Mouse (Mus musculus) intestine, embryonic 14.5 days (tissue): ENCODE data around the gene Evx2. TPM values are rescaled to one million over a fixed set of nuclear protein-coding genes. Genes with fewer than 3 reads are reported as not detected.
A peak's percentile ranks its signal among the peaks of the same experiment; 100 is the strongest.

Experiments
- ATAC-seq: fragments of 200-750 bp; cut with Nextera tagmentation; replicated peaks from 2 replicates; pipeline ENCODE4 v1.8.0; 2017; ENCODE audit warnings: low read depth, moderate number of reproducible peaks, moderate TSS enrichment, moderate library complexity; ENCODE audit not compliant: low FRiP score, low TSS enrichment
- DNase-seq: peaks from one replicate; pipeline ENCODE4 v3.0.0-alpha.2; 2018; ENCODE audit warnings: low spot score
- H3K27ac ChIP-seq: fragments of 300-500 bp; sonication (generic); 2 replicates; pipeline ENCODE4 v1.5.1; 2014; ENCODE audit warnings: low read depth, mild to moderate bottlenecking, control low read depth
- H3K27me3 ChIP-seq: fragments of 300-500 bp; sonication (generic); replicated peaks from 2 replicates; pipeline ENCODE4 v1.6.1; 2014; ENCODE audit warnings: low read length, control low read depth; ENCODE audit not compliant: control insufficient read depth, insufficient read depth
- H3K36me3 ChIP-seq: fragments of 300-500 bp; sonication (generic); 2 replicates; pipeline ENCODE4 v1.6.1; 2014; ENCODE audit warnings: low read length, control low read depth; ENCODE audit not compliant: control insufficient read depth, insufficient read depth
- H3K4me1 ChIP-seq: fragments of 300-500 bp; sonication (generic); replicated peaks from 2 replicates; pipeline ENCODE4 v1.6.1; 2014; ENCODE audit warnings: low read length, control low read depth, mixed read lengths; ENCODE audit not compliant: control insufficient read depth, insufficient read depth
- H3K4me2 ChIP-seq: fragments of 300-500 bp; sonication (generic); 2 replicates; pipeline ENCODE4 v1.6.1; 2014; ENCODE audit warnings: low read length
- H3K4me3 ChIP-seq: fragments of 300-500 bp; sonication (generic); 2 replicates; pipeline ENCODE4 v1.5.1; 2014; ENCODE audit warnings: low read depth, low read length, control low read depth, mixed read lengths
- H3K9ac ChIP-seq: fragments of 300-500 bp; sonication (generic); 2 replicates; pipeline ENCODE4 v1.6.1; 2014; ENCODE audit warnings: mild to moderate bottlenecking, low read length
- H3K9me3 ChIP-seq: fragments of 300-500 bp; sonication (generic); 2 replicates; pipeline ENCODE4 v1.6.1; 2016; ENCODE audit warnings: low read length, control low read depth; ENCODE audit not compliant: control insufficient read depth
- WGBS: fragments of 180-500 bp; shearing (Covaris S2); extraction: QIAGEN DNeasy Blood & Tissue Kit; methylation state at CpG from one replicate; pipeline ENCODE4 v1.1.7; 2014; 5-methylcytosine and 5-hydroxymethylcytosine counted together
- polyA plus RNA-seq: library from polyadenylated mRNA; unstranded; fragments of >200 nt; fragmentation: Nextera tagmentation; extraction: Ambion mirVana; gene quantifications from 2 replicates; pipeline ENCODE4 v1.2.1, GENCODE M21; 2014

Gene Evx2
- polyA plus RNA-seq, 1 experiment from 2014 or later = not detected

DNA sequence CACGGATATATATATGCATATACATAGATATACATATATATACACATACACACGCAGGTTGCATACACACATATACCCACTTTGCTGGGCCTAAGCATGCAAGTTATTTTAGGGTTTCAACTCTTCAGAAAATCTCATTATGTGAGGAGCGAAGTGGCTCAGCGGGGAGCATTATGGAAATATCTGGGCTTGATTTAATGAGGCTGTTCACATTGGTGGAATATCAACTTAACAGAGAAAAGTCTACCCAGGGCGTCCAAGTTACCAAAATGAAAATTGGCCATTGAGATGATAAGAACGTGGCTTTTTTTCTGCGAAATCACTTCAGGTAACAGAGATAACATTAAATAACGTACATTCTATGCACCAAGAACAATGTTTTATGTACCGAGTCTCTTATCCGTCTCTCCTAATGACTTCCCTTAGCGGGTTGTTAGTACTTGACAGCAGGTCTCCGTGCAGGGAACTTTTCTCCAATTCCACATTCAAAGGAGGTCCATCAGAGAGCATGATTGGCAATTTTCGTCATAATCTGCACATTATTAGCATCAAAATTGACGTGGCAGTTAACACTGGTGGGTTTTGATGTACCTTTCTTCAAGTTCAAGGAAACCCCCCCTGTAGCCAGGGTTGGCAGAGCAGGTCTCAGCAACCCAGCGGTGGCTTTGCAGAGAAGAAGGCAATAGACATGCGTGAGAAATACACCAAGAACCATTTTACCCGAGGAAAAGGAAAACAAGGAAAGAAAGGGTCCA, 5.4 kb downstream of the Evx2 start:
- Histone ChIP-seq H3K9me3 (no peaks in the 10 kb centered on the region), H3K4me1 (peaks cover 9% of the 10 kb centered on the region), H3K4me2 (no peak overlapping the region), H3K9ac (no peak overlapping the region), H3K36me3 (no peaks in the 10 kb centered on the region), H3K27ac (no peak overlapping the region), H3K4me3 (no peak overlapping the region), H3K27me3 (peaks cover 96% of the 10 kb centered on the region)
- ATAC-seq (no peak), DNase-seq (peak; percentile 72)
- 13% methylated on average over 17 of the region's 17 CpGs for WGBS

DNA sequence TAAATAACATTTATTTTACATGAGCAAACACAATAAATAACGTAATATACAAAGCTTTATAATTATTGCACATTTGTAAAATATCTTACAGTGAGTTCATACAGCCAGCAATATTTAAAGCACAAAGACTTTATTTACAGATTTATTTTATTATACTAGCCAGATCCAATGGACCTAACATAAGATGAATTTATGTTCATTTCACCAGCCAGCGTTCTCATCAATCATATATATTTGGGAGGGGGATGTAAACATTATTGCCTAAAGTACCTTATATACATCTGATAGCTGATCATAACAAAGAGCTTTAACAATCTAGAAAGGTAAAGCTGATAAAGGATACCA, 6.4 kb downstream of the Evx2 start:
- Histone ChIP-seq H3K27ac (no peak overlapping the region), H3K9me3 (no peaks in the 10 kb centered on the region), H3K4me3 (no peak overlapping the region), H3K4me1 (peaks cover 9% of the 10 kb centered on the region; the same call in 1 of the 2 replicates), H3K27me3 (peaks cover 96% of the 10 kb centered on the region), H3K4me2 (no peak overlapping the region), H3K36me3 (no peaks in the 10 kb centered on the region), H3K9ac (no peak overlapping the region)
- 48% methylated on average over 2 of the region's 2 CpGs for WGBS
- no peak for ATAC-seq
- DNase-seq = no peak

DNA sequence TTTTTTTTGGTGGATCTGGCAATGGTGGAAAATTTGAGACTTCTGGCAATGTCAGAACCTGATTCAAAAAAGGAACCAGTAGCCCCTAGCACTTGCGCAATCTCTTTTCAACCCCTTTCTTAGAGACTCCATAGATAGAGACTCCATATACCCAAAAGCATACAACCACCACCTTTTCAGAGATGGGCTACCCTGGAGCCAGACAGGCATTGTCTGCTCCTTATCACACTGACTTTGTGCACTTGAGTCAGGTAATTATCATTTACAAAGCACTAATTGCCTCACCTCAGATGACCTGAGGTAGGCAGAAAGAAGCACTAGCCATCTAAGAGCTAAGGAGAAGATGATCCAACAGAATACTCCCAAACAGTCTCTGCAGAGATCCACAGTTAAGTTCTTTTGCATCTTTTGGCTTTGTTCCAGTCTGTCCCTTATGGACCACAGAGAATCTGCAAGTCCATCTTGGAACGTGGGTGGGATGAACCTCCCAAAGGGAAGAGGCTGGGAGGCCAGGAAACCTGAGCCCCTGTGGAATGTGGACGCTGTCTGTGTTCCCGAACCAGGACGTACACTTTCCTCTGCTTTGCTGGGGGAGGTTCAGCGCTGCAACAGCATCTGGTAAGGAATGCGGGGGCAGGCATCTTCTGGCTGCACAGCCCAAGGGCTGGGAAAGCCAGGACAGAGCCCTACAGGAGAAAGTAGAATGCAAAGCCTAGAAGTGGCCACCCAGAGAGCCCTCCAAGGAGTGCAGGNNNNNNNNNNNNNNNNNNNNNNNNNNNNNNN, 12.1 kb downstream of the Evx2 start:
- no peak overlapping the region for H3K27ac ChIP-seq
- WGBS = 17% methylated on average over 7 of the region's 7 CpGs
- no peaks in the 10 kb centered on the region for H3K4me1 ChIP-seq
- H3K4me2 ChIP-seq = no peak overlapping the region
- H3K4me3 ChIP-seq = no peak overlapping the region
- DNase-seq = peak; percentile 51
- H3K27me3 ChIP-seq = peaks cover 83% of the 10 kb centered on the region
- no peaks in the 10 kb centered on the region for H3K36me3 ChIP-seq
- ATAC-seq = no peak
- peaks cover 3% of the 10 kb centered on the region; the same call in 1 of the 2 replicates for H3K9me3 ChIP-seq
- no peak overlapping the region for H3K9ac ChIP-seq

DNA sequence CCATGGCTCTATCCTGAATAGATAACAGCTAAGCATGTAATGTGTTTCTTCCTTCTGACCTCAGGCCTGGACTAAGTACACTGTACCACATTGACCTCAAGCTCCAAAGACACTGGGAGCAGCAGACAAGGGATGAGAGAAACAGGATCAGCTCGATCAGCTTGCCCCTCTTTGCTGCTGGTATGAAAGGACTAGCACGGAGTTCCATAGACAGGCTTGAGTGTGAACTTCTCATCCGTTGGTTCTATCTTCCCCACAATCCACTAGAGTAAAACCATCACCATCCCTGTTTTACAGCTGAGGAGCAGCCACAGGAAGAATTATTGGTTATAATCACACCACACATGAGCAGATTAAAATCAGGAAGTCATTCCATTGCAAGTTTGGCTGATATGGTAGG, 13.7 kb downstream of the Evx2 start:
- ATAC-seq (no peak), DNase-seq (no peak)
- Histone ChIP-seq H3K27me3 (peaks cover 67% of the 10 kb centered on the region), H3K36me3 (no peaks in the 10 kb centered on the region), H3K4me2 (no peak overlapping the region), H3K9me3 (peaks cover 3% of the 10 kb centered on the region; the same call in 1 of the 2 replicates), H3K4me1 (no peaks in the 10 kb centered on the region), H3K9ac (no peak overlapping the region), H3K4me3 (no peak overlapping the region), H3K27ac (no peak overlapping the region)
- 81% methylated on average over 3 of the region's 3 CpGs for WGBS

DNA sequence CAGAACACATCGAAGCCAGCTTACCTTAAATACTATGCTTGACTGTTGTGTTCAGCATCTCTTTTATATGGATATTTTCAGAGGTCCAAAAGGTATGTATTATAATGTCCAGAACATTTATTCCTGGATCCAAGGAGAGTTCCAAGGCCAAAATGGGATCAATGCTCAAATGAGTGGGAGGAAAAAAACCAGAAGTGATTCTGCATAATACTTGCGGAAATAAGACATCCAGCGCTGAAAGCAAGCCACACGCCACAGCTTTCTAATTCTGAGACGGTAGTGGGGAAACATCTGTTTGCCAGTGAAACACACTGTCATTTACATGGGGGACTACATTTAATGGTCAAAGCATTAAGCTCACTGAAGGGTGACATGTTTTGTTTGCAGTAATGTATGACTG, 16.9 kb downstream of the Evx2 start:
- peaks cover 35% of the 10 kb centered on the region for H3K27me3 ChIP-seq
- no peak overlapping the region for H3K4me3 ChIP-seq
- H3K9ac ChIP-seq = no peak overlapping the region
- WGBS = 58% methylated on average over 5 of the region's 5 CpGs
- ATAC-seq (no peak), DNase-seq (no peak)
- peaks cover 3% of the 10 kb centered on the region; the same call in 1 of the 2 replicates for H3K9me3 ChIP-seq
- H3K27ac ChIP-seq = no peak overlapping the region
- no peak overlapping the region for H3K4me2 ChIP-seq
- H3K4me1 ChIP-seq = no peaks in the 10 kb centered on the region
- no peaks in the 10 kb centered on the region for H3K36me3 ChIP-seq

DNA sequence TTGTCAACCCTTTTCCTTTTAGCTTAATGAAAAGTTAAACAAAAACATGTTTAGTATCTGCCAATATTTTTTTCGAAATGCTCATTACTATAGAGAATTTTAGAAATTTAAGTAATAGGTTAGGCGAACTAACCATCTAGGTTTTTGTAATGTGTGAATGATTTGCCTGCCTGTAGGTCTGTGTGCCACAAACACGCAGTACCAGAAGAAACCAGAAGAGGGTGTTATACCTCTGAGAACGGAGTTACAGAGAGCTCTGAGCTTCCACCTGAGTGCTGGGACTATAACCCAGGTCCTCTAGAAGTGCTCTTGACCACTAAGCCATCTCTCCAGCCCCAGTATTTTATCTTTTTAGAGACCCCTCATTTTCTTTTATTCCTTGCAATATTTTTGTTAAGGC, 23.9 kb downstream of the Evx2 start:
- Histone ChIP-seq H3K4me1 (no peaks in the 10 kb centered on the region), H3K27me3 (no peaks in the 10 kb centered on the region), H3K36me3 (no peaks in the 10 kb centered on the region), H3K9ac (no peak overlapping the region), H3K4me2 (no peak overlapping the region), H3K9me3 (no peaks in the 10 kb centered on the region), H3K27ac (no peak overlapping the region), H3K4me3 (no peak overlapping the region)
- DNase-seq (no peak), ATAC-seq (no peak)
- WGBS = 70% methylated on average over 4 of the region's 4 CpGs

DNA sequence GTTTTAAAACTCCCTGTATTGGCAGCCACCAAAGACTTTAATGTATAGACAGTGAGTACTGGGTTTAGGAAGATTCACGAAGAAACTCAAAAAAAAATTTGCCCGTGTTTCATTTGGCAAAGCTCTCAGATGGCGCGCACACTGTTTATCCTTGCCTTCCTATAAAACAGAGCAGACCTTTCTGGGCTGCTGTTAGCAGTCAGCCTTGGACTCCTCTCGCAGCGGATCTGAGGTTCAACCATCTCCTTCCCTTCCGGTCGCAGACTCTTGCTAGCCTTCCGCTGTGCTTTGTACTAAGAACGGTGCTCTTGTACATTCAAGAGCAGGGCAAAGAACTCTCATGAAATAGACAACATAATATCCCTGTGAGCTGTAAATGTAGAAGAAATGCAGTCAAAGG, 39.0 kb downstream of the Evx2 start:
- no peak overlapping the region for H3K9ac ChIP-seq
- 58% methylated on average over 10 of the region's 10 CpGs for WGBS
- no peak overlapping the region for H3K4me3 ChIP-seq
- peak overlapping the region; percentile 1; the same call in 1 of the 2 replicates for H3K4me2 ChIP-seq
- no peak for ATAC-seq
- no peak overlapping the region for H3K27ac ChIP-seq
- H3K9me3 ChIP-seq = no peaks in the 10 kb centered on the region
- no peaks in the 10 kb centered on the region for H3K36me3 ChIP-seq
- no peaks in the 10 kb centered on the region for H3K27me3 ChIP-seq
- H3K4me1 ChIP-seq = no peaks in the 10 kb centered on the region
- no peak for DNase-seq

DNA sequence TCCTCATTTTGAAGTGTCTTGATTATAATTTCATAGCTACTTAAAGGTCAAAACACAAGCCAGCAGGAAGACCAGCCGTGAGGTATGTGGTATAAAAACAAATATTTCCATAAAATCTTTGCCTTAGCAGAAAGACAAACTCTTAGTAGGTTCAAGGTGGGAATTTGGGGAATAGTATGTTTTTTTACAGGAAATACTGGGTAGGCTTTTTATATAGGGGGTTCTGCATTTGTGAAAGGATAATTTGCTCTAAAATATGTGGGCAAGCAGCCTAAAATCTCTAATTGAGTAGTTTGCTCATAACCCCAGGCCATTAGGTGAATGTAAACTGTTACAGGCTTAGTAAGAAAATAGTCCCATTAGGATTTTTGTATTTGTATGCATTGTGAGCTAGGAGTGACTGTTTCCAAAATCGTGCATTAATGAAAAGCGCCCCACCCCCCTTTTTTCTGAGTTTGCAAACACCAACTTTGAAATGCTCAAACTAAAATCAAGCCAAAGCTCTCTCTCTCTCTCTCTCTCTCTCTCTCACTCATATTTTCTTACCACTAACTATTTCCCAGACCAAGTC, 39.6 kb downstream of the Evx2 start:
- Histone ChIP-seq H3K4me1 (no peaks in the 10 kb centered on the region), H3K9me3 (no peaks in the 10 kb centered on the region), H3K27ac (no peak overlapping the region), H3K27me3 (no peaks in the 10 kb centered on the region), H3K4me2 (peak overlapping the region; percentile 1; the same call in 1 of the 2 replicates), H3K9ac (no peak overlapping the region), H3K4me3 (no peak overlapping the region), H3K36me3 (no peaks in the 10 kb centered on the region)
- ATAC-seq (no peak), DNase-seq (no peak)
- WGBS = 81% methylated on average over 3 of the region's 3 CpGs
